Mouse (Mus musculus): ENCODE measurements around the gene Cbfb. TPM values are rescaled to one million over a fixed set of nuclear protein-coding genes. Genes with fewer than 3 reads are reported as not detected.
"Not testable (repeated sequence)": the region's sequence is repeated elsewhere in the genome, so short reads cannot be mapped to it uniquely, and the experiment has no call there.

Gene Cbfb
- total RNA-seq, 2 experiments from 2014 or later = 39.8 to 46.9 TPM

GRCm38 (mm10) chr8:105178211-105178800 lies 7.8 kb downstream of the Cbfb start:
- DNase-seq = no peak

GRCm38 (mm10) chr8:105182201-105182600 lies 11.7 kb downstream of the Cbfb start:
- DNase-seq = no peak

- no peak for DNase-seq
These were observed 16.1 kb downstream of the Cbfb start for GRCm38 (mm10) chr8:105186467-105187005.

- no peak for DNase-seq
These were observed 21.7 kb downstream of the Cbfb start for GRCm38 (mm10) chr8:105192182-105192581.

- no peak for DNase-seq
These were observed 35.3 kb downstream of the Cbfb start for GRCm38 (mm10) chr8:105205748-105206147.

GRCm38 (mm10) chr8:105206766-105207275 lies 36.3 kb downstream of the Cbfb start:
- no peak for DNase-seq

GRCm38 (mm10) chr8:105207675-105208273 lies 37.3 kb downstream of the Cbfb start:
- no peak for DNase-seq

- no peak for DNase-seq
These were observed 39.0 kb downstream of the Cbfb start for GRCm38 (mm10) chr8:105209153-105210110.

- DNase-seq = no peak
These were observed 43.6 kb downstream of the Cbfb start for GRCm38 (mm10) chr8:105214104-105214503.

- no peak for DNase-seq
These were observed 47.5 kb downstream of the Cbfb start for GRCm38 (mm10) chr8:105217926-105218522.

- peak; percentile 7 for DNase-seq
These were observed 53.4 kb downstream of the Cbfb start for GRCm38 (mm10) chr8:105223850-105224249.

- peak; percentile 98 for DNase-seq
These were observed 54.2 kb downstream of the Cbfb start, which contains the start of gene D230025D16Rik for GRCm38 (mm10) chr8:105224413-105225271. D230025D16Rik (plus strand) TSS chr8:105225145.

GRCm38 (mm10) chr8:105225272-105225593 lies 54.8 kb downstream of the Cbfb start:
- DNase-seq = no peak

GRCm38 (mm10) chr8:105225917-105226316 lies 55.4 kb downstream of the Cbfb start:
- DNase-seq = no peak

- DNase-seq = no peak
These were observed 61.2 kb downstream of the Cbfb start for GRCm38 (mm10) chr8:105231503-105232320.

GRCm38 (mm10) chr8:105232321-105232693 lies 61.8 kb downstream of the Cbfb start:
- DNase-seq = not testable (repeated sequence)

- no peak for DNase-seq
These were observed 62.9 kb downstream of the Cbfb start for GRCm38 (mm10) chr8:105233126-105233935.

GRCm38 (mm10) chr8:105235206-105235605 lies 64.7 kb downstream of the Cbfb start:
- DNase-seq = no peak

GRCm38 (mm10) chr8:105237442-105238142 lies 67.1 kb downstream of the Cbfb start:
- DNase-seq = no peak
